Mouse (Mus musculus) thymus, adult 2 months (tissue): ENCODE data around the gene Tmprss11g. TPM values are rescaled to one million over a fixed set of nuclear protein-coding genes. Genes with fewer than 3 reads are reported as not detected.

Experiments used
- DNase-seq: peaks from one replicate; pipeline ENCODE4 v3.0.0; 2021
- H3K27ac ChIP-seq: fragments of 200-500 bp; 2 replicates; pipeline ENCODE4 v1.5.1; 2012; ENCODE audit warnings: low read length, control low read depth; ENCODE audit not compliant: control insufficient read depth, insufficient read depth
- H3K27me3 ChIP-seq: fragments of 200-500 bp; 2 replicates; pipeline ENCODE4 v1.6.1; 2012; ENCODE audit warnings: mild to moderate bottlenecking, low read length, moderate library complexity, mixed read lengths; ENCODE audit not compliant: control insufficient read depth, insufficient read depth
- H3K36me3 ChIP-seq: fragments of 200-500 bp; 2 replicates; pipeline ENCODE4 v1.6.1; 2012; ENCODE audit warnings: mild to moderate bottlenecking, low read length, moderate library complexity; ENCODE audit not compliant: control insufficient read depth, insufficient read depth
- H3K4me1 ChIP-seq: fragments of 200-500 bp; replicated peaks from 2 replicates; pipeline ENCODE4 v1.6.1; 2012; ENCODE audit warnings: low read length; ENCODE audit not compliant: control insufficient read depth, insufficient read depth
- H3K4me3 ChIP-seq: fragments of 200-500 bp; 2 replicates; pipeline ENCODE4 v1.5.1; 2012; ENCODE audit warnings: mild to moderate bottlenecking, low read length, control low read depth, moderate library complexity; ENCODE audit not compliant: control insufficient read depth, insufficient read depth
- CTCF ChIP-seq: fragments of 200-500 bp; IDR thresholded peaks from 2 replicates; pipeline ENCODE4 v1.5.1; 2012; ENCODE audit warnings: mild to moderate bottlenecking, control low read depth, low read length, moderate library complexity, borderline replicate concordance; ENCODE audit not compliant: control insufficient read depth, poor library complexity, insufficient read depth; ENCODE audit errors: extremely low read depth
- POLR2A ChIP-seq: fragments of 200-500 bp; IDR thresholded peaks from 2 replicates; pipeline ENCODE4 v1.6.1; 2012; ENCODE audit warnings: mild to moderate bottlenecking, low read length, control low read depth, moderate library complexity; ENCODE audit not compliant: control insufficient read depth, poor library complexity, insufficient read depth; ENCODE audit errors: extremely low read depth
- WGBS: fragments of 180-500 bp; shearing (Covaris S2); methylation state at CpG from one replicate; pipeline ENCODE4 v1.1.7; 2018; 5-methylcytosine and 5-hydroxymethylcytosine counted together
- polyA plus RNA-seq: library from polyadenylated mRNA; depleted of rRNA; stranded (reverse); fragments of >200 nt; gene quantifications from 2 replicates; pipeline ENCODE4 v1.2.3, GENCODE M21; 2012; rRNA removed

Tmprss11g gene
- polyA plus RNA-seq, 1 experiment = not detected

- 100% methylated on average over 1 of the region's 1 CpGs for WGBS
- no peaks in the 10 kb centered on the region for H3K27me3 ChIP-seq
- H3K27ac ChIP-seq = no peak overlapping the region
- H3K4me1 ChIP-seq = no peaks in the 10 kb centered on the region
- TF ChIP-seq POLR2A (no peak), CTCF (no peak)
- no peak overlapping the region for H3K4me3 ChIP-seq
- no peak for DNase-seq
- H3K36me3 ChIP-seq = no peaks in the 10 kb centered on the region
Measured at GRCm38 (mm10) chr5:86482031-86482430, 36.4 kb downstream of the Tmprss11g start.

GRCm38 (mm10) chr5:86473859-86474258 lies 44.5 kb downstream of the Tmprss11g start:
- DNase-seq = no peak
- Histone ChIP-seq H3K4me3 (no peak overlapping the region), H3K27me3 (no peaks in the 10 kb centered on the region), H3K27ac (no peak overlapping the region), H3K36me3 (no peaks in the 10 kb centered on the region), H3K4me1 (no peaks in the 10 kb centered on the region)
- 93% methylated on average over 9 of the region's 9 CpGs for WGBS
- TF ChIP-seq POLR2A (no peak), CTCF (no peak)

- Histone ChIP-seq H3K27me3 (no peaks in the 10 kb centered on the region), H3K27ac (no peak within 1 kb of the TSS), H3K4me3 (no peak within 1 kb of the TSS), H3K36me3 (no peaks in the 10 kb centered on the region), H3K4me1 (no peaks in the 10 kb centered on the region)
- 76% methylated on average over 4 of the region's 4 CpGs for WGBS
- DNase-seq = no peak
- TF ChIP-seq POLR2A = no peak
- TF ChIP-seq CTCF = no peak
Measured at GRCm38 (mm10) chr5:86468890-86469289, 49.5 kb downstream of the Tmprss11g start, which contains the start of gene Tmprss11a. Gene Tmprss11a (minus strand): TSS chr5:86468990.

- H3K4me3 ChIP-seq = no peak overlapping the region
- H3K36me3 ChIP-seq = no peaks in the 10 kb centered on the region
- WGBS = 88% methylated on average over 2 of the region's 2 CpGs
- no peak for DNase-seq
- no peaks in the 10 kb centered on the region for H3K4me1 ChIP-seq
- H3K27me3 ChIP-seq = no peaks in the 10 kb centered on the region
- no peak overlapping the region for H3K27ac ChIP-seq
- no peak for TF ChIP-seq POLR2A
- no peak for TF ChIP-seq CTCF
Measured at GRCm38 (mm10) chr5:86439306-86439705, 79.1 kb downstream of the Tmprss11g start.

GRCm38 (mm10) chr5:86438548-86438947 lies 79.9 kb downstream of the Tmprss11g start:
- H3K36me3 ChIP-seq = no peaks in the 10 kb centered on the region
- H3K4me1 ChIP-seq = no peaks in the 10 kb centered on the region
- H3K27me3 ChIP-seq = no peaks in the 10 kb centered on the region
- no peak for TF ChIP-seq POLR2A
- no peak for TF ChIP-seq CTCF
- no peak for DNase-seq
- H3K4me3 ChIP-seq = no peak overlapping the region
- H3K27ac ChIP-seq = no peak overlapping the region

Other genes with a start within 250 kb of the Tmprss11g start
- gene Tmprss11c, start 229.3 kb downstream of the Tmprss11g start, polyA plus RNA-seq = not detected in 2 replicates
- 0.18 and 0.22 TPM in 2 replicates for gene Tmprss11d, start 145.2 kb downstream of the Tmprss11g start, polyA plus RNA-seq
- not detected in 2 replicates for gene Tmprss11a, start 49.6 kb downstream of the Tmprss11g start, polyA plus RNA-seq
- gene Tmprss11f, start 113.8 kb upstream of the Tmprss11g start, polyA plus RNA-seq = not detected in 2 replicates
- 0.03 TPM in 1 of 2 replicates, not detected in the other for gene Tmprss11b, start 157.8 kb upstream of the Tmprss11g start, polyA plus RNA-seq
- gene Tmprss11e, start 227.2 kb upstream of the Tmprss11g start, polyA plus RNA-seq = not detected in 2 replicates